Mouse (Mus musculus): ENCODE measurements around the gene Gdpd2. TPM values are rescaled to one million over a fixed set of nuclear protein-coding genes. Genes with fewer than 3 reads are reported as not detected.
A peak's percentile ranks its signal among the peaks of the same experiment; 100 is the strongest.

Gene Gdpd2
- 10.7 and 11.5 TPM in 2 replicates for polyA plus RNA-seq (2015; fragmentation: Nextera tagmentation; extraction: Ambion mirVana)

GRCm38 (mm10) chrX:100729665-100730188 is at the start of gene Gdpd2:
Gene Gdpd2 (plus strand): TSS chrX:100729873.
- peaks cover 28% of the 10 kb centered on the region for H3K4me1 ChIP-seq
- H3K9me3 ChIP-seq (replicated peaks): no peaks in the 10 kb centered on the region
- H3K27me3 ChIP-seq: no peaks in the 10 kb centered on the region
- H3K36me3 ChIP-seq (ENCODE audit: poor library complexity, severe bottlenecking): peaks cover 16% of the 10 kb centered on the region
- H3K27ac ChIP-seq: peak within 1 kb of the TSS; percentile 77
- H3K4me3 ChIP-seq: peak within 1 kb of the TSS; percentile 25
- 12% methylated on average over 8 of the region's 8 CpGs for WGBS
- peak within 1 kb of the TSS; percentile 41 for H3K9ac ChIP-seq
- peak; percentile 74 for ATAC-seq
- peak within 1 kb of the TSS; percentile 55 for H3K4me2 ChIP-seq

- no peak for ATAC-seq
- no peak overlapping the region for H3K9ac ChIP-seq
These were observed 43.1 kb upstream of the Gdpd2 start for GRCm38 (mm10) chrX:100686527-100686926.

GRCm38 (mm10) chrX:100687360-100688032 is 42.2 kb upstream of the Gdpd2 start:
- Histone ChIP-seq H3K9ac (no peak overlapping the region), H3K36me3 (ENCODE audit: poor library complexity, severe bottlenecking) (peaks cover 3% of the 10 kb centered on the region; the same call in 1 of the 2 replicates), H3K9me3 (replicated peaks) (no peaks in the 10 kb centered on the region), H3K27me3 (no peaks in the 10 kb centered on the region; the same call in 1 of the 2 replicates), H3K27ac (no peak overlapping the region), H3K4me2 (no peak overlapping the region), H3K4me1 (no peaks in the 10 kb centered on the region), H3K4me3 (no peak overlapping the region)
- 85% methylated on average over 6 of the region's 6 CpGs for WGBS
- ATAC-seq: no peak

More at GRCm38 (mm10) chrX:100686527-100686926, 43.1 kb upstream of the Gdpd2 start:
- Histone ChIP-seq H3K36me3 (ENCODE audit: poor library complexity, severe bottlenecking) (peaks cover 3% of the 10 kb centered on the region; the same call in 1 of the 2 replicates), H3K4me2 (no peak overlapping the region), H3K9me3 (replicated peaks) (no peaks in the 10 kb centered on the region), H3K4me3 (no peak overlapping the region), H3K27me3 (no peaks in the 10 kb centered on the region; the same call in 1 of the 2 replicates), H3K27ac (no peak overlapping the region), H3K4me1 (no peaks in the 10 kb centered on the region)
- whole genome bisulfite sequencing: 31% methylated on average over 3 of the region's 3 CpGs

GRCm38 (mm10) chrX:100688033-100688370 is 41.7 kb upstream of the Gdpd2 start:
- Histone ChIP-seq H3K27me3 (no peaks in the 10 kb centered on the region; the same call in 1 of the 2 replicates), H3K9me3 (replicated peaks) (no peaks in the 10 kb centered on the region), H3K27ac (no peak overlapping the region), H3K4me2 (no peak overlapping the region), H3K4me3 (no peak overlapping the region), H3K36me3 (ENCODE audit: poor library complexity, severe bottlenecking) (peaks cover 3% of the 10 kb centered on the region; the same call in 1 of the 2 replicates), H3K4me1 (no peaks in the 10 kb centered on the region), H3K9ac (no peak overlapping the region)
- WGBS: 70% methylated on average over 5 of the region's 5 CpGs
- ATAC-seq: no peak

GRCm38 (mm10) chrX:100696776-100697175 is 32.9 kb upstream of the Gdpd2 start:
- no peaks in the 10 kb centered on the region for H3K27me3 ChIP-seq
- H3K9ac ChIP-seq: no peak overlapping the region
- ATAC-seq: no peak
- no peak overlapping the region for H3K27ac ChIP-seq
- no peaks in the 10 kb centered on the region for H3K9me3 ChIP-seq (replicated peaks)
- no peak overlapping the region for H3K4me3 ChIP-seq
- 96% methylated on average over 4 of the region's 4 CpGs for WGBS
- no peak overlapping the region for H3K4me2 ChIP-seq
- H3K4me1 ChIP-seq: no peaks in the 10 kb centered on the region
- peaks cover 16% of the 10 kb centered on the region for H3K36me3 ChIP-seq (ENCODE audit: poor library complexity, severe bottlenecking)

GRCm38 (mm10) chrX:100708032-100708431 is 21.6 kb upstream of the Gdpd2 start:
- Histone ChIP-seq H3K27ac (no peak overlapping the region), H3K9me3 (replicated peaks) (no peaks in the 10 kb centered on the region), H3K27me3 (no peaks in the 10 kb centered on the region), H3K4me1 (no peaks in the 10 kb centered on the region), H3K9ac (no peak overlapping the region), H3K36me3 (ENCODE audit: poor library complexity, severe bottlenecking) (peaks cover 25% of the 10 kb centered on the region; the same call in 1 of the 2 replicates), H3K4me3 (no peak overlapping the region), H3K4me2 (no peak overlapping the region)
- WGBS: 87% methylated on average over 6 of the region's 6 CpGs
- ATAC-seq: no peak

GRCm38 (mm10) chrX:100716173-100716572 is 13.5 kb upstream of the Gdpd2 start:
- Histone ChIP-seq H3K27me3 (no peaks in the 10 kb centered on the region), H3K4me1 (no peaks in the 10 kb centered on the region), H3K9ac (no peak overlapping the region), H3K4me3 (no peak overlapping the region), H3K36me3 (ENCODE audit: poor library complexity, severe bottlenecking) (peaks cover 48% of the 10 kb centered on the region; the same call in 1 of the 2 replicates), H3K4me2 (no peak overlapping the region), H3K9me3 (replicated peaks) (no peaks in the 10 kb centered on the region), H3K27ac (no peak overlapping the region)
- no peak for ATAC-seq
- WGBS: 96% methylated on average over 6 of the region's 6 CpGs

- H3K27me3 ChIP-seq: no peaks in the 10 kb centered on the region
- no peak overlapping the region for H3K9ac ChIP-seq
- ATAC-seq: peak; percentile 72
- H3K27ac ChIP-seq: peak overlapping the region; percentile 77
- H3K9me3 ChIP-seq (replicated peaks): no peaks in the 10 kb centered on the region
- 15% methylated on average over 1 of the region's 1 CpGs for WGBS
- no peak overlapping the region for H3K4me3 ChIP-seq
- peaks cover 28% of the 10 kb centered on the region for H3K4me1 ChIP-seq
- no peak overlapping the region for H3K4me2 ChIP-seq
- H3K36me3 ChIP-seq (ENCODE audit: poor library complexity, severe bottlenecking): peaks cover 20% of the 10 kb centered on the region
These were observed 726 bp upstream of the Gdpd2 start for GRCm38 (mm10) chrX:100728947-100729346.

- peak; percentile 56 for ATAC-seq
- H3K27me3 ChIP-seq: no peaks in the 10 kb centered on the region
- H3K27ac ChIP-seq: peak overlapping the region; percentile 77
- H3K4me1 ChIP-seq: peaks cover 28% of the 10 kb centered on the region
- peaks cover 11% of the 10 kb centered on the region; the same call in 1 of the 2 replicates for H3K36me3 ChIP-seq (ENCODE audit: poor library complexity, severe bottlenecking)
- peak overlapping the region; percentile 55 for H3K4me2 ChIP-seq
- WGBS: 28% methylated on average over 8 of the region's 8 CpGs
- no peaks in the 10 kb centered on the region for H3K9me3 ChIP-seq (replicated peaks)
- H3K4me3 ChIP-seq: peak overlapping the region; percentile 25
- H3K9ac ChIP-seq: peak overlapping the region; percentile 41
These were observed 593 bp downstream of the Gdpd2 start for GRCm38 (mm10) chrX:100730266-100730665.

- H3K9ac ChIP-seq: no peak overlapping the region
- 77% methylated on average over 7 of the region's 7 CpGs for WGBS
- peaks cover 17% of the 10 kb centered on the region for H3K4me1 ChIP-seq
- ATAC-seq: no peak
- H3K27me3 ChIP-seq: no peaks in the 10 kb centered on the region
- H3K4me3 ChIP-seq: no peak overlapping the region
- no peak overlapping the region for H3K27ac ChIP-seq
- H3K4me2 ChIP-seq: no peak overlapping the region
- H3K36me3 ChIP-seq (ENCODE audit: poor library complexity, severe bottlenecking): no peaks in the 10 kb centered on the region
- H3K9me3 ChIP-seq (replicated peaks): no peaks in the 10 kb centered on the region
These were observed 4.7 kb downstream of the Gdpd2 start for GRCm38 (mm10) chrX:100734359-100734758.

- WGBS: 20% methylated on average over 14 of the region's 14 CpGs
- Histone ChIP-seq H3K27me3 (no peaks in the 10 kb centered on the region), H3K27ac (no peak overlapping the region), H3K4me2 (peak overlapping the region; percentile 52), H3K4me3 (peak overlapping the region; percentile 28), H3K9ac (no peak overlapping the region), H3K9me3 (replicated peaks) (no peaks in the 10 kb centered on the region), H3K36me3 (ENCODE audit: poor library complexity, severe bottlenecking) (no peaks in the 10 kb centered on the region), H3K4me1 (no peaks in the 10 kb centered on the region)
- peak; percentile 85 for ATAC-seq
These were observed 9.2 kb downstream of the Gdpd2 start for GRCm38 (mm10) chrX:100738918-100739317.

- no peaks in the 10 kb centered on the region for H3K4me1 ChIP-seq
These were observed 9.8 kb downstream of the Gdpd2 start for GRCm38 (mm10) chrX:100739443-100739842.

More at GRCm38 (mm10) chrX:100739443-100739842, 9.8 kb downstream of the Gdpd2 start:
- peak overlapping the region; percentile 28 for H3K4me3 ChIP-seq
- 31% methylated on average over 10 of the region's 10 CpGs for WGBS
- peak overlapping the region; percentile 52 for H3K4me2 ChIP-seq
- no peaks in the 10 kb centered on the region for H3K27me3 ChIP-seq
- H3K9me3 ChIP-seq (replicated peaks): no peaks in the 10 kb centered on the region
- no peak overlapping the region for H3K9ac ChIP-seq
- H3K27ac ChIP-seq: no peak overlapping the region
- no peaks in the 10 kb centered on the region for H3K36me3 ChIP-seq (ENCODE audit: poor library complexity, severe bottlenecking)
- peak; percentile 78 for ATAC-seq
